Mouse (Mus musculus) CD4-positive helper T cell, adult 2 months (primary cell): ENCODE results near the gene Gna15.

Experiments
- DNase-seq: peaks from one replicate; pipeline ENCODE4 v3.0.0-alpha.2; 2012; ENCODE audit warnings: low read depth, missing footprints, low spot score

The Gna15 gene

GRCm38 (mm10) chr10:81523570-81523969 is 455 bp downstream of the Gna15 start:
- peak; percentile 48 for DNase-seq

- DNase-seq: no peak
Observed at GRCm38 (mm10) chr10:81523142-81523541, 883 bp downstream of the Gna15 start.

GRCm38 (mm10) chr10:81519978-81520365 is 4.1 kb downstream of the Gna15 start:
- no peak for DNase-seq

- DNase-seq: peak; percentile 37
Observed at GRCm38 (mm10) chr10:81519227-81519977, 4.6 kb downstream of the Gna15 start.

- peak; percentile 76 for DNase-seq
Observed at GRCm38 (mm10) chr10:81518546-81518945, 5.5 kb downstream of the Gna15 start.

GRCm38 (mm10) chr10:81517227-81517626 is 6.8 kb downstream of the Gna15 start:
- DNase-seq: no peak

GRCm38 (mm10) chr10:81513798-81514197 is 10.2 kb downstream of the Gna15 start:
- no peak for DNase-seq

GRCm38 (mm10) chr10:81510246-81510810 is 13.7 kb downstream of the Gna15 start:
- DNase-seq: peak; percentile 91

- peak; percentile 91 for DNase-seq
Observed at GRCm38 (mm10) chr10:81507691-81508489, 16.1 kb downstream of the Gna15 start.

GRCm38 (mm10) chr10:81507095-81507494 is 16.9 kb downstream of the Gna15 start:
- peak; percentile 39 for DNase-seq

- DNase-seq: peak; percentile 81
Observed at GRCm38 (mm10) chr10:81505016-81505664, 18.9 kb downstream of the Gna15 start.

GRCm38 (mm10) chr10:81502658-81503057 is 21.4 kb downstream of the Gna15 start:
- peak; percentile 86 for DNase-seq

- DNase-seq: no peak
Observed at GRCm38 (mm10) chr10:81501863-81502262, 22.2 kb downstream of the Gna15 start.

- DNase-seq: no peak
Observed at GRCm38 (mm10) chr10:81500032-81500431, 24.0 kb downstream of the Gna15 start, which contains the start of gene S1pr4. Gene S1pr4 (minus strand): TSS chr10:81500132.

GRCm38 (mm10) chr10:81499250-81499901 is 24.6 kb downstream of the Gna15 start:
- peak; percentile 85 for DNase-seq

GRCm38 (mm10) chr10:81498316-81499249 is 25.4 kb downstream of the Gna15 start:
- peak; percentile 52 for DNase-seq

GRCm38 (mm10) chr10:81497401-81498270 is 26.4 kb downstream of the Gna15 start:
- DNase-seq: no peak

GRCm38 (mm10) chr10:81496969-81497368 is 27.1 kb downstream of the Gna15 start:
- DNase-seq: no peak

GRCm38 (mm10) chr10:81496264-81496901 is 27.6 kb downstream of the Gna15 start, which contains the start of gene Ncln:
Gene Ncln (minus strand): TSS chr10:81496392.
- peak; percentile 98 for DNase-seq
